Mouse (Mus musculus) heart, postnatal 14 days (tissue): ENCODE measurements at regions not wholly inside any gene's neighbourhood (a gene's known extent, or its start where the extent isn't known, plus 50 kb on each side); places are given as distances from the start of the nearest gene placed in this dataset.
A peak's percentile ranks its signal among the peaks of the same experiment; 100 is the strongest.
"Not testable (repeated sequence)": the region's sequence is repeated elsewhere in the genome, so short reads cannot be mapped to it uniquely, and the experiment has no call there.

ENCODE experiments used
- DNase-seq, 2 experiments: peaks; one replicate each; pipeline ENCODE4 v3.0.0; 2021 to 2022
- intact Hi-C: fragments of 180-260 bp; cut with DNase I; formaldehyde crosslinking; loops from one replicate; pipeline ENCODE4 v1.15.1; 2025

DNA sequence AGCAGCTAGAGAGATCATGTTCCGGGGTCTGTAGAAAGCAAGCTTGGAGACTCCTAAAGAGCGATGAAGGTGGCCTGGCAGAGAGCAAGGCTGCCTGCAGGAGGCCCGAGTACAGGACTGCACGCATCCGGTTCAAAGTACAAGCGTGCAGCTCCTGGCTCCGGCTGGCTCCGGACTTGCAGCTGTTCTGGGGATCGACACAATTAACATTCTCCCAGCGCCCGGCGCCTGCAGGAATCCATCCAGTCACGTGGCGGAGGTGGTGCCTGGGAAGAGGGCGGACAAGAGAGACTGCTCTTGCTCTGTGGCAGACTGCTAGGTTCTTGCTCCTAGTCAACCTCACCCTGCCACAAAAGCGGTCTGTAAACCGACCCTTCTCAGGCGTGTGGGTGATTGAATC lies 86.9 kb downstream of the Bdh1 start:
- intact Hi-C loops, result no loop called here
- DNase-seq, result peak; percentile 83 to 87

- intact Hi-C loops, result no loop called here
- DNase-seq, result no peak
Measured at GRCm38 (mm10) chr16:31510097-31510496, 88.0 kb downstream of the Bdh1 start.

DNA sequence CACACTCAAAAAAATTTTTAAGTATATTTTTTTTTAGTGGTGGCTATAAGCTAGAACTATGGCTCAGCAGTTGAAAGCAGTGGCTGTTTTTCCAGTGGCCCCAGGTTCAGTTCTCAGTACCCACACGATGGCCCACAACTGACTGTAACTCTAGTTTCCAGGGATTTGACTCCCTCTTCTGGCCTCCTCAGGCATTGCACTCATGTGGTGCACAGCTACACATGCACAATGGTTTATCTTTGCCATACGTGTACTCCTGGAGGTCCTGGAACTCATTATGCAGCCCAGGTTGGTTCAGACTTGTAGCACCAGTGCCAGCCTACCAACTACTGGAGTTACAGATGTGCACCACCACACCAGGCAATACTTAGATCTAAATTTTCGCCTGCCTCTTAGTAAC lies 96.7 kb downstream of the Bdh1 start:
- no peak for DNase-seq
- intact Hi-C loops, result no loop called here

DNA sequence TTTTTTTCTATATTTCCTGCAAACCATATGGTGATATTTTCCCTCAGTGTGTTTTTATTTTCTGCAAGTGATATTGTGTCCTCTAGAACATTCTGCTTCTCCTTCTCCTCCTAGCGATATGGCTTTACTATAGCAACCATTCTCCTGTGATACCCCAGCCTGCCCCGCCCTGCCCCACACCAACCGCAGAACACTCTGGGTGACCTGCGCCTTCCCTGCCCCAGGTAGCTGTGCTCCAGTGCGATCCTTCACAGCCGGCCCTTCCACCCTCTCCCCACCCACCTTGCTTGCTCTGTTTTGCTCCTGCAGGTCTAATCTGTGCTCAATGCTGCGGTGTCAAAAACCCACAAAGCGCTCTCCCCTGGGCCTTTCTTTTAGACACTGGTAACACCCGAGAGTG lies 98.0 kb downstream of the Bdh1 start:
- DNase-seq, result no peak
- intact Hi-C loops, result no loop called here

DNA sequence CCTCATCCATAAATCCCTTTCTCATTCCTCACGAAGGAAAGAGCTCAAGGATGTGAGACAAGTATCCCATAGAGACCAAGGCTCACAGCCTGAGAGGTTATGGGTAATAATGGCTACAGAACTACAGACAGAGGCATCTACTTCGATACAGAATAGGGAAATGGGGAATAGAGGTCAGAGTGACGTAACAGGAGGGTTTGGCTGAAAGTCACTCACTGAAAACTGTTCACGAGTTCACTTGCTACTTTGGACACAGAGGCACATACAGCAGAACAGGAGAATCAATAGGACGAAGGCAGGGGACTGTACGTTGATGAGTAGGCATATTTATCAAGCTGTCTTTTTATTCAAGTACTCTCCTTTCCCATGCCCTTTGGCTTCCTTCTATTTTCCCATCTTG lies 99.7 kb downstream of the Bdh1 start:
- DNase-seq, result no peak
- intact Hi-C loops, result no loop called here

- intact Hi-C loops, result no loop called here
- peak in 1 of 2 experiments; percentile 25 for DNase-seq
Measured at GRCm38 (mm10) chr16:31526711-31527344, 104.7 kb downstream of the Bdh1 start.

- intact Hi-C loops, result no loop called here
- no peak for DNase-seq
Measured at GRCm38 (mm10) chr16:31528596-31529283, 106.7 kb downstream of the Bdh1 start.

- peak; percentile 18 to 45 for DNase-seq
- intact Hi-C loops, result no loop called here
Measured at GRCm38 (mm10) chr16:31529284-31529958, 107.3 kb downstream of the Bdh1 start.

GRCm38 (mm10) chr16:31530090-31530489 lies 108.0 kb downstream of the Bdh1 start:
- intact Hi-C loops, result loop anchor here (5.0 kb wide), 1 partner anchor 172 kb away; no protein-coding TSS in a partner anchor

DNA sequence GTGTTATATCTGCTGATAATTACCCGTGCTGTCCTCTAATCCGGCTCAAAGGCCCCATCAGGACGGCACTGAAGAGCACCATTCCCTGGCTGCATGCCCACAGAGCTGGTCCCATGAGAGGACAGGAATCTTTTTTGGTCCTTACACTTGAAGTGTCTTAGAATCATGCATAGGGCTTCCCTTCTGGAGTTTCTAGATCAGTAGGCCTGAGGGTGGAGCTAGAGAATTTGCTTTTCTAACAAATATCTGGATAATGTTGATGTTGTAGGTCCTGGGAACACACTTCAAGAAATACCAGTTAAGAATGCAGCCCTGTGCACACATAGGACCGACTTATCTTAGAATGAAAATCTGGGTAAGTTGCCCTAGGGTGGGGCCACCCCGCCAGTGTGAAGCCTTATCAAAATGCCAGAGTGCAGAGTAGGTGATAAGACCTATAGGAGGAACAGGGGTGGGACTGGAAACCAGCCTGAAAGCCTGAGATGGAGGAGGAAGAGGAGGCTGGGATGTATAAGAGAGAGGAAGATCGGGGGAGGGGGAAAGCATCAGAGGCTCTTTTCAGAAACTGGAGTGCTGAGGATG lies 111.2 kb downstream of the Bdh1 start:
- DNase-seq, result peak in 1 of 2 experiments; percentile 21
- intact Hi-C loops, result loop anchor here (5.0 kb wide), 1 partner anchor 169 kb away; no protein-coding TSS in a partner anchor

More at GRCm38 (mm10) chr16:31530090-31530489, 108.0 kb downstream of the Bdh1 start:
- no peak for DNase-seq

GRCm38 (mm10) chr16:31534923-31535523 lies 112.9 kb downstream of the Bdh1 start:
- intact Hi-C loops, result loop anchor here (5.0 kb wide), 1 partner anchor 167 kb away; no protein-coding TSS in a partner anchor
- DNase-seq, result no peak

DNA sequence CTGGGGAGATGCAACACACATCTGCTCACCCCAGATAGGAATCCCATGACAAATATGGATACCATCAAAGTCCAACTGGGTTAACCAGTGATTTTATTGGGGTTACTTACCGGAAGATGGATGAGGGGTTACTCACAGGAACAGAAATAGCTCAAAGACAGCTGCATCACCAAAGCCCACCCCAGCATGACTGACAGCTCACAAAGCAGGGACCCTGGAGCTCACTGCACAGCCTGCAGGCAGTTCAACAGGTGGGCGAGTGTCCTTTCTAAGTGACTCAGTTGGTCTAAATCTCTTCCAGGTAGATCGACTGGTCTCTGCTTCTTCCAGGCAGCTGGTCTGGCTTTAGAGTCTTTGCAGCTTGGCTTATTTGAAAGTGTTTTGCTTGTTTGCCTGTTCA lies 114.2 kb downstream of the Bdh1 start:
- no peak for DNase-seq
- intact Hi-C loops, result no loop called here

GRCm38 (mm10) chr16:31538606-31539005 lies 116.5 kb downstream of the Bdh1 start:
- intact Hi-C loops, result no loop called here
- no peak for DNase-seq

- no peak for DNase-seq
- intact Hi-C loops, result no loop called here
Measured at GRCm38 (mm10) chr16:31543499-31544170, 119.6 kb upstream of the Dlg1 start.

- intact Hi-C loops, result no loop called here
Measured at GRCm38 (mm10) chr16:31546062-31546827, 117.0 kb upstream of the Dlg1 start.

DNA sequence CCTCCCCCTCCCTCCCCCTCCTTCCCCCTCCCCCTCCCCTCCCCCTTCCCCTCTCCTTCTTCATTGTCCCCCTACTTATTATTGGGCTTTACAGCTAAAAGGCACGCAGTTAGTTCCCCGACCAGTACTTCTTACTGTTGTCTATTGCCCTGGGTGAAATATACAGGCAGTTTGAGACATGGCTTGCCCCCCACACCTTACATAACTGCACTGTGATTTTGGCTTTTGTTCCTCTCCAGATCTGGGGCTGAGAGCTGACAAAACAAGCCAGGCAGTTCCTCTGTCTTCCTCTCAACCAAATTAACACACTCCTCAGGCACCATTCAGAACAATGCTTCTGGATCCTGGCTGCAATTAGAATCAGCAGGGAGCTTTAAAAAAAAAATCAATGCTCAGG lies 116.4 kb upstream of the Dlg1 start:
- intact Hi-C loops, result no loop called here
- no peak for DNase-seq

More at GRCm38 (mm10) chr16:31546062-31546827, 117.0 kb upstream of the Dlg1 start:
- DNase-seq, result no peak

DNA sequence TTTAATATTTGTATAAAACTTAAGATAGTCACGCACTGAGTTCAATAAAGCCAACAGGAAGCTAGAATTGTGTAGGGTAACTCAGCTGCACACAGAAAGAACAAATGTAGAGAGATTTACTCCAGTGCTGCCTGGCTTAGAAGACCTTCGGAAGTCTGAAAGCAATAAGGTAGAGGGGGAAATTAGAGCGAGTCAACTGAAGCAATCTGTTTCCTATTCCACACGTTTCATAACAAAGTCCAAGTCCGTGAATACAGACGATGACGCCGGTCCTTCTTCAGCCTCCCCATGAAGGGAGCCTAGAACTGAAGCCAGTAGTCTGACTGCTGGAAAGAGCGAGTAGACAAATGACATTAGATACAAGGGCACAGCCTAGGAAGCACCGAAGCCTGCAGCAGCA lies 115.9 kb upstream of the Dlg1 start:
- intact Hi-C loops, result no loop called here
- DNase-seq, result no peak

GRCm38 (mm10) chr16:31549975-31550374 lies 113.3 kb upstream of the Dlg1 start:
- intact Hi-C loops, result no loop called here
- DNase-seq, result no peak

DNA sequence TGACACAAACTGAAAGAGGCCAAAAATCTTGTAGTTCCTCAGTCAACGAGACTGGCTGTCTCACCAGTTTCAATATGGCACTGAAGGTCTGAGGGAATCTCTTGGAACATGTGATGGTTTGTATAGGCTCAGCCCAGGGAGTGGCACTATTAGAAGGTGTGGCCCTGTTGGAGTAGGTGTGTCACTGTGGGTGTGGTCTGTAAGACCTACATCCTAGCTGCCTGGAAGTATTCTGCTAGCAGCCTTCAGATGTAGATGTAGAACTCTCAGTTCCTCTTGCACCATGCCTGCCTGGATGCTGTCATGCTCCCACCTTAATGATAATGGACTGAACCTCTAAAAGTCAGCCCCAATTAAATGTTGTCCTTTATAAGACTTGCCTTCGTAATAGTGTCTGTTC lies 112.7 kb upstream of the Dlg1 start:
- DNase-seq, intact Hi-C loops: not testable (repeated sequence)
